Mouse (Mus musculus) hindbrain, postnatal 0 days (tissue): ENCODE results near the gene Gm49027. TPM values are rescaled to one million over a fixed set of nuclear protein-coding genes. Genes with fewer than 3 reads are reported as not detected.
A peak's percentile ranks its signal among the peaks of the same experiment; 100 is the strongest.

ENCODE experiments used
- ATAC-seq: fragments of 200-750 bp; cut with Nextera tagmentation; 2 replicates; pipeline ENCODE4 v1.8.0; 2017; ENCODE audit warnings: mild to moderate bottlenecking, moderate TSS enrichment, moderate library complexity
- DNase-seq: peaks from one replicate; pipeline ENCODE4 v3.0.0-alpha.2; 2015; ENCODE audit warnings: low spot score
- H3K27ac ChIP-seq: fragments of 300-500 bp; sonication (generic); 2 replicates; pipeline ENCODE4 v1.5.1; 2014; ENCODE audit warnings: mild to moderate bottlenecking
- H3K27me3 ChIP-seq: fragments of 300-500 bp; sonication (generic); 2 replicates; pipeline ENCODE4 v1.6.1; 2014; ENCODE audit warnings: low read length, mixed read lengths; ENCODE audit not compliant: insufficient read depth
- H3K36me3 ChIP-seq: fragments of 300-500 bp; sonication (generic); 2 replicates; pipeline ENCODE4 v1.6.1; 2014; ENCODE audit warnings: low read length, mixed read lengths; ENCODE audit not compliant: insufficient read depth
- H3K4me1 ChIP-seq: fragments of 300-500 bp; sonication (generic); 2 replicates; pipeline ENCODE4 v1.6.1; 2014; ENCODE audit warnings: antibody characterized with exemption, low read length, mixed read lengths; ENCODE audit not compliant: insufficient read depth
- H3K4me2 ChIP-seq: fragments of 300-500 bp; sonication (generic); 2 replicates; pipeline ENCODE4 v1.6.1; 2014; ENCODE audit warnings: low read depth, mild to moderate bottlenecking, low read length, moderate library complexity, mixed read lengths
- H3K4me3 ChIP-seq: fragments of 300-500 bp; sonication (generic); 2 replicates; pipeline ENCODE4 v1.5.1; 2014; ENCODE audit warnings: low read length
- H3K9ac ChIP-seq: fragments of 300-500 bp; sonication (generic); replicated peaks from 2 replicates; pipeline ENCODE4 v1.6.1; 2014; ENCODE audit warnings: mild to moderate bottlenecking, low read length, moderate library complexity, mixed read lengths
- H3K9me3 ChIP-seq: fragments of 300-500 bp; sonication (generic); 2 replicates; pipeline ENCODE4 v1.6.1; 2016; ENCODE audit warnings: low read length, mixed read lengths
- CTCF ChIP-seq: IDR thresholded peaks from 2 replicates; pipeline ENCODE4 v1.5.1; 2016; ENCODE audit warnings: antibody characterized with exemption, control low read depth, low read depth
- WGBS: fragments of 180-500 bp; shearing (Covaris S2); extraction: QIAGEN DNeasy Blood & Tissue Kit; methylation state at CpG from one replicate; pipeline ENCODE4 v1.1.7; 2014; 5-methylcytosine and 5-hydroxymethylcytosine counted together
- microRNA-seq, 2 experiments: library from miRNA; unstranded; fragments of <30 nt; microRNA quantifications; one replicate each; pipeline ENCODE4; 2016
- polyA plus RNA-seq: library from polyadenylated mRNA; unstranded; fragments of >200 nt; fragmentation: Nextera tagmentation; extraction: Ambion mirVana; gene quantifications from 2 replicates; pipeline ENCODE4 v1.2.1, GENCODE M21; 2015
- total RNA-seq: library from RNA; depleted of rRNA; stranded (reverse); fragments of >200 nt; gene quantifications from 2 replicates; pipeline ENCODE4 v1.2.3, GENCODE M21; 2014; rRNA removed

Gm49027 gene
- total and polyA plus RNA-seq, 2 experiments from 2014 or later, result 0.39 to 0.52 TPM

GRCm38 (mm10) chr5:123487659-123488395 is 37.5 kb downstream of the Gm49027 start:
- no peak for DNase-seq
- no peaks in the 10 kb centered on the region for H3K9me3 ChIP-seq
- no peak overlapping the region for H3K4me3 ChIP-seq
- H3K27me3 ChIP-seq, result no peaks in the 10 kb centered on the region
- no peaks in the 10 kb centered on the region for H3K36me3 ChIP-seq
- H3K9ac ChIP-seq, result no peak overlapping the region
- peaks cover 7% of the 10 kb centered on the region; the same call in 1 of the 2 replicates for H3K4me1 ChIP-seq
- no peak overlapping the region for H3K27ac ChIP-seq
- H3K4me2 ChIP-seq, result no peak overlapping the region
- 85% methylated on average over 11 of the region's 11 CpGs for WGBS
- no peak for ATAC-seq
- TF ChIP-seq CTCF, result no peak

- ATAC-seq, result no peak
- no peak for TF ChIP-seq CTCF
- H3K9me3 ChIP-seq, result no peaks in the 10 kb centered on the region
- DNase-seq, result peak; percentile 34
- no peak overlapping the region for H3K4me2 ChIP-seq
- no peaks in the 10 kb centered on the region for H3K36me3 ChIP-seq
- no peaks in the 10 kb centered on the region for H3K27me3 ChIP-seq
- no peak overlapping the region for H3K27ac ChIP-seq
- WGBS, result 33% methylated on average over 5 of the region's 5 CpGs
- H3K4me1 ChIP-seq, result no peaks in the 10 kb centered on the region
- no peak overlapping the region for H3K4me3 ChIP-seq
- H3K9ac ChIP-seq, result no peak overlapping the region
Observed at GRCm38 (mm10) chr5:123473817-123474216, 51.5 kb downstream of the Gm49027 start.

- no peak overlapping the region for H3K4me2 ChIP-seq
- 67% methylated on average over 10 of the region's 10 CpGs for WGBS
- no peaks in the 10 kb centered on the region for H3K27me3 ChIP-seq
- H3K27ac ChIP-seq, result no peak overlapping the region
- no peak for TF ChIP-seq CTCF
- H3K4me3 ChIP-seq, result no peak overlapping the region
- no peaks in the 10 kb centered on the region for H3K36me3 ChIP-seq
- DNase-seq, result no peak
- H3K4me1 ChIP-seq, result no peaks in the 10 kb centered on the region
- H3K9me3 ChIP-seq, result no peaks in the 10 kb centered on the region
- H3K9ac ChIP-seq, result no peak overlapping the region
- ATAC-seq, result no peak
Observed at GRCm38 (mm10) chr5:123470784-123471400, 54.4 kb downstream of the Gm49027 start.

GRCm38 (mm10) chr5:123464638-123465037 is 60.6 kb downstream of the Gm49027 start:
- Histone ChIP-seq H3K9ac (no peak overlapping the region), H3K4me1 (no peaks in the 10 kb centered on the region), H3K36me3 (no peaks in the 10 kb centered on the region), H3K9me3 (no peaks in the 10 kb centered on the region), H3K27ac (no peak overlapping the region), H3K4me2 (no peak overlapping the region), H3K4me3 (no peak overlapping the region), H3K27me3 (no peaks in the 10 kb centered on the region)
- DNase-seq, result no peak
- 100% methylated on average over 1 of the region's 1 CpGs for WGBS
- no peak for TF ChIP-seq CTCF
- ATAC-seq, result no peak

Small RNA genes within 50 kb of the gene (microRNA-seq; reads per million reads assigned to microRNA genes)
- gene Mir7647, result 0.71 to 0.72 reads per million in 2 experiments

Other genes starting within 250 kb of the Gm49027 start
- gene Bcl7a, start 181.7 kb downstream of the Gm49027 start, total RNA-seq, result 42.4 and 42.6 TPM in 2 replicates
- 25.1 and 25.6 TPM in 2 replicates for gene Bcl7a, start 181.7 kb downstream of the Gm49027 start, polyA plus RNA-seq
- 16.8 and 17.9 TPM in 2 replicates for gene Mlxip, start 130.7 kb downstream of the Gm49027 start, total RNA-seq
- 8.7 and 12.5 TPM in 2 replicates for gene Mlxip, start 130.7 kb downstream of the Gm49027 start, polyA plus RNA-seq
- gene Lrrc43, start 36.2 kb downstream of the Gm49027 start, total RNA-seq, result 0.10 TPM in 1 of 2 replicates, not detected in the other
- gene Lrrc43, start 36.2 kb downstream of the Gm49027 start, polyA plus RNA-seq, result 0.88 and 0.98 TPM in 2 replicates
- gene Il31, start 36.0 kb downstream of the Gm49027 start, total RNA-seq, result not detected in 2 replicates
- not detected in 2 replicates for gene Il31, start 36.0 kb downstream of the Gm49027 start, polyA plus RNA-seq
- gene B3gnt4, start 15.0 kb downstream of the Gm49027 start, total RNA-seq, result 2.5 and 4.5 TPM in 2 replicates
- gene B3gnt4, start 15.0 kb downstream of the Gm49027 start, polyA plus RNA-seq, result 0.87 and 1.4 TPM in 2 replicates
- 61.3 and 76.7 TPM in 2 replicates for gene Diablo, start 1.3 kb downstream of the Gm49027 start, total RNA-seq
- gene Diablo, start 1.3 kb downstream of the Gm49027 start, polyA plus RNA-seq, result 89.4 and 99.6 TPM in 2 replicates
- gene Vps33a, start 47.5 kb upstream of the Gm49027 start, total RNA-seq, result 46.5 and 55.6 TPM in 2 replicates
- 34.0 and 34.7 TPM in 2 replicates for gene Vps33a, start 47.5 kb upstream of the Gm49027 start, polyA plus RNA-seq
- 47.3 and 58.0 TPM in 2 replicates for gene Clip1, start 159.1 kb upstream of the Gm49027 start, total RNA-seq
- 68.6 and 71.6 TPM in 2 replicates for gene Clip1, start 159.1 kb upstream of the Gm49027 start, polyA plus RNA-seq
- gene Zcchc8, start 195.6 kb upstream of the Gm49027 start, total RNA-seq, result 23.9 and 26.5 TPM in 2 replicates
- gene Zcchc8, start 195.6 kb upstream of the Gm49027 start, polyA plus RNA-seq, result 40.0 and 46.8 TPM in 2 replicates
- gene Rsrc2, start 223.9 kb upstream of the Gm49027 start, total RNA-seq, result 31.1 and 39.9 TPM in 2 replicates
- gene Rsrc2, start 223.9 kb upstream of the Gm49027 start, polyA plus RNA-seq, result 112 and 136 TPM in 2 replicates
- gene Kntc1, start 224.2 kb upstream of the Gm49027 start, total RNA-seq, result 7.1 and 23.1 TPM in 2 replicates
- gene Kntc1, start 224.2 kb upstream of the Gm49027 start, polyA plus RNA-seq, result 4.1 and 6.9 TPM in 2 replicates